Mouse (Mus musculus): ENCODE data around the gene Foxp1. TPM values are rescaled to one million over a fixed set of nuclear protein-coding genes. Genes with fewer than 3 reads are reported as not detected.

The Foxp1 gene
- polyA plus RNA-seq, 1 experiment: 129 TPM

DNA sequence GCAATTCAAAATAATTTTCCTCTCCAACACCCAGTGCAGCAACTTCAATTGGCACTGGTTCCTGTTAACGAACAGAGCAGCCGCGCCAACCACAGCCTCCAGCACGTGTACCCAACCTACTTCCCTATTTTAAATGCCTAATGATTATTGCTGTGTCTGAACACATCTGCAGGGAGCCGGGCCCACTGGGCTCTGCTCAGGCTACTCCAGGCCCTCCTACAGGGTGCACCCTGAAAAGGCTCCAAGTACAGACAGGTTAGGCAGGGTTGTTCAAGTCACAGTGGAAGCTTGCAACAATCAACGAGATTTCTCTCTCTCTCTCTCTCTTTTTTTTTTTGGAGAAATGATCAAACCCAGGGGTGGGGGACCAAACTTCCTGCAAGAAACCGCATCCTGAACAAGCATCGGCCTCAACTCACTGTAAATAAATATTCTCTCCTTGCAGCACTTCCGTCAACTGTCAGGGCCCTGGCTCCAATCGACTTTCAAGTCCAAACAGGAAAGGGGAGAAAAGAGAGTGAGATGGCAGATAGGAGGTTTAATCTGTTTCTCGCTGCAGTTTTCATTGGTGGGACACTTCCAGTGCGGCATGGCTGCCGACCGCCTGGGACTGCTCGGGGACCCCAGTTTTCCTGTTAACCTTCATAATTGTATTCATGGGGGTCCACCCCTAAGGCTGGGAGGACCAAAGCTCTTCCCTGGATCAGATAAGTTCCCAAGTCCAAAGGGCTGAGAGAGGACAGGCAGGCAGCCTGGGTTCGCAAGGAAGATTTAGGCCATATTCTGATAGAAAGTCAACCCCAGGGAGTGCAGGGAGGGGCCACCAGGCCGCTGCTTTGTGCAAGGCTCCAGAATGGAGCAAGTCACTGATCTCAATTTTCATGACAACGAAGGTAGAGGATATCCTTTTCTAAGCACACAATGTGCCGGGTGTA, 133.5 kb downstream of the Foxp1 start:
- WGBS: 7% methylated on average over 19 of the region's 19 CpGs

DNA sequence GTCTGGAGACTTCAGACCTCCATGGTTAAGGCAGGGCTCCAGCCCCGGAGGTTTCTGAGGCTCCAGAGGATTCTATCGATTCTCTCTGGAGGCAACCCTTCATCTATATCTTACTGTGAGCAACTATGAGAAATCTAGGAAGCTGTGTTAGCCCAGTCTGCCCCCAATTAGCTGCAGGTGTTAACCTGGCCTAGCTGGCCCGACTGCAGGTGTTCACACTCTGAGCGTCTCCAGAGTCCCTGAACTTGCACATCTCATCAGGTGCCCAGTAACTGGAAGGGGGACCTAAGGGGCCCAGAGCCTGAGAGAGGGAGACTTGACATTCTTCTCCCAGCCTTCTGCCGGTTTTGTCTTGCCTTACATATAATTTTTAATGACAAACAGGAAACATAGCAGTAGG, 134.5 kb downstream of the Foxp1 start:
- Histone ChIP-seq H3K27ac (ENCODE audit: control insufficient read depth, insufficient read depth, low read length) (peak overlapping the region; percentile 100), H3K36me3 (ENCODE audit: control insufficient read depth, insufficient read depth, low read length) (no peaks in the 10 kb centered on the region), H3K4me1 (replicated peaks; ENCODE audit: control insufficient read depth, insufficient read depth, low read length) (peaks cover 78% of the 10 kb centered on the region), H3K27me3 (ENCODE audit: control insufficient read depth, insufficient read depth, low read length) (no peaks in the 10 kb centered on the region), H3K4me3 (ENCODE audit: control insufficient read depth, insufficient read depth, low read length) (no peak overlapping the region)
- WGBS: 6% methylated on average over 5 of the region's 5 CpGs
- TF ChIP-seq POLR2A (IDR thresholded peaks at IDR 0.05; ENCODE audit: control insufficient read depth, extremely low read depth, insufficient read depth, low read length, poor library complexity) (no peak), CTCF (IDR thresholded peaks at IDR 0.05; ENCODE audit: borderline replicate concordance, control insufficient read depth, extremely low read depth, insufficient read depth, low read length, poor library complexity) (no peak)
- DNase-seq: peak; percentile 50

More for the DNA sequence above, 133.5 kb downstream of the Foxp1 start:
- Histone ChIP-seq H3K27ac (ENCODE audit: control insufficient read depth, insufficient read depth, low read length) (peak overlapping the region; percentile 100), H3K4me3 (ENCODE audit: control insufficient read depth, insufficient read depth, low read length) (peak overlapping the region; percentile 18; the same call in 1 of the 2 replicates), H3K27me3 (ENCODE audit: control insufficient read depth, insufficient read depth, low read length) (no peaks in the 10 kb centered on the region), H3K4me1 (replicated peaks; ENCODE audit: control insufficient read depth, insufficient read depth, low read length) (peaks cover 75% of the 10 kb centered on the region), H3K36me3 (ENCODE audit: control insufficient read depth, insufficient read depth, low read length) (no peaks in the 10 kb centered on the region)
- DNase-seq: peak; percentile 72
- TF ChIP-seq POLR2A (IDR thresholded peaks at IDR 0.05; ENCODE audit: control insufficient read depth, extremely low read depth, insufficient read depth, low read length, poor library complexity) (no peak), CTCF (IDR thresholded peaks at IDR 0.05; ENCODE audit: borderline replicate concordance, control insufficient read depth, extremely low read depth, insufficient read depth, low read length, poor library complexity) (no peak)

DNA sequence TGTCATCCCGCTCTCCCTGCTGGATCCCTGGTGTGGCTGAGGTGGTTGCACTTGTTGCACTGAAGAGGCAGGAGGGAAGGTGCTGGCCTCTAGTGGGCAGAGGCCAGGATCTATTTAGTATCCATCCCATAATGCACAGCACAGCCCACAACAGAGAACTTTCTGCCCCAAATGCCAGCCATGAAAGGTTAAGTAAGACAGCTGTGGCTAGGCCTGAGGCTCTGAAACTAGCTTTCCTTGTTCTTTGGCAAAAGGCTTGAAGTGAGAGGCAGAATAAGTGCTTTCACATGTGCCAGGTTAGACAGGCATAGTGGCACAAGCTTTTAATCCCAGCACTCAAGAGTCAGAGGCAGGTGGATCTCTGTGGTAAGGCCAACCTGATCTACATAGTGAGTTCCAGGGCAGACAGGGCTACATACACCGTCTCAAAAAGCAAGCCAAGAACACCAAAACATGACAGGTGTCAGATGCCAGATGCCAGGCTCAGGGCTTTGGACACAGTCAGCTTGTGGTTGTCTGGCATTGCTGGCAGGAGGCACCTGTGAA, 137.4 kb downstream of the Foxp1 start:
- DNase-seq: peak; percentile 67
- Histone ChIP-seq H3K27ac (ENCODE audit: control insufficient read depth, insufficient read depth, low read length) (peak overlapping the region; percentile 86), H3K36me3 (ENCODE audit: control insufficient read depth, insufficient read depth, low read length) (no peaks in the 10 kb centered on the region), H3K27me3 (ENCODE audit: control insufficient read depth, insufficient read depth, low read length) (no peaks in the 10 kb centered on the region), H3K4me3 (ENCODE audit: control insufficient read depth, insufficient read depth, low read length) (no peak overlapping the region), H3K4me1 (replicated peaks; ENCODE audit: control insufficient read depth, insufficient read depth, low read length) (peaks cover 76% of the 10 kb centered on the region)
- 34% methylated on average over 2 of the region's 2 CpGs for WGBS
- TF ChIP-seq POLR2A (IDR thresholded peaks at IDR 0.05; ENCODE audit: control insufficient read depth, extremely low read depth, insufficient read depth, low read length, poor library complexity): no peak
- TF ChIP-seq CTCF (IDR thresholded peaks at IDR 0.05; ENCODE audit: borderline replicate concordance, control insufficient read depth, extremely low read depth, insufficient read depth, low read length, poor library complexity): peak; percentile 48; the same call in 1 of the 2 replicates

- Histone ChIP-seq H3K27me3 (ENCODE audit: control insufficient read depth, insufficient read depth, low read length) (no peaks in the 10 kb centered on the region), H3K27ac (ENCODE audit: control insufficient read depth, insufficient read depth, low read length) (peak overlapping the region; percentile 15; the same call in 1 of the 2 replicates), H3K4me3 (ENCODE audit: control insufficient read depth, insufficient read depth, low read length) (no peak overlapping the region), H3K4me1 (replicated peaks; ENCODE audit: control insufficient read depth, insufficient read depth, low read length) (peaks cover 72% of the 10 kb centered on the region), H3K36me3 (ENCODE audit: control insufficient read depth, insufficient read depth, low read length) (no peaks in the 10 kb centered on the region)
- no peak for DNase-seq
- 74% methylated on average over 4 of the region's 4 CpGs for WGBS
- TF ChIP-seq POLR2A (IDR thresholded peaks at IDR 0.05; ENCODE audit: control insufficient read depth, extremely low read depth, insufficient read depth, low read length, poor library complexity) (no peak), CTCF (IDR thresholded peaks at IDR 0.05; ENCODE audit: borderline replicate concordance, control insufficient read depth, extremely low read depth, insufficient read depth, low read length, poor library complexity) (no peak)
Observed at GRCm38 (mm10) chr6:99383846-99384472, 138.6 kb downstream of the Foxp1 start.

DNA sequence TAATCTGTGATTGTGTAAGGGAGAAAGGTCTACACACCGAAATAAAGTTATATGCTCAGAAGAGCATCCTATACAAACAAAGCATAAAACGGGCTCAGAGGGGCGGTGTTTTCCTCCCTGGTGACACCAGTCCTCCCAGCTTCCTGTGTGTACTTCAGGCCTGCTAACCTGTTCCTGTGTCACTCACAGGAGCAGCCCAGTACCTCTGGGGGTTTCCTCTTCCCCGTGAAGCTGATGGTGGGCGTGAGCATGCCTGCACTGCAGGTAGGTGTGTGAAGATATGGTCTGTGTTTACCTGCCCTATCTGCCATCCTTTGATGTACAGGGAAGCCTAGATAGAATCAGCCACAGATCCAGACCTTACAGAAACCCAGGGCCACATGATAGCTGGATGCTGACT, 142.4 kb downstream of the Foxp1 start:
- no peaks in the 10 kb centered on the region for H3K36me3 ChIP-seq (ENCODE audit: control insufficient read depth, insufficient read depth, low read length)
- no peak for TF ChIP-seq CTCF (IDR thresholded peaks at IDR 0.05; ENCODE audit: borderline replicate concordance, control insufficient read depth, extremely low read depth, insufficient read depth, low read length, poor library complexity)
- no peak for TF ChIP-seq POLR2A (IDR thresholded peaks at IDR 0.05; ENCODE audit: control insufficient read depth, extremely low read depth, insufficient read depth, low read length, poor library complexity)
- peak; percentile 70 for DNase-seq
- no peaks in the 10 kb centered on the region for H3K27me3 ChIP-seq (ENCODE audit: control insufficient read depth, insufficient read depth, low read length)
- no peak overlapping the region for H3K4me3 ChIP-seq (ENCODE audit: control insufficient read depth, insufficient read depth, low read length)
- WGBS: 21% methylated on average over 5 of the region's 5 CpGs
- H3K27ac ChIP-seq (ENCODE audit: control insufficient read depth, insufficient read depth, low read length): peak overlapping the region; percentile 70
- peaks cover 73% of the 10 kb centered on the region for H3K4me1 ChIP-seq (replicated peaks; ENCODE audit: control insufficient read depth, insufficient read depth, low read length)

DNA sequence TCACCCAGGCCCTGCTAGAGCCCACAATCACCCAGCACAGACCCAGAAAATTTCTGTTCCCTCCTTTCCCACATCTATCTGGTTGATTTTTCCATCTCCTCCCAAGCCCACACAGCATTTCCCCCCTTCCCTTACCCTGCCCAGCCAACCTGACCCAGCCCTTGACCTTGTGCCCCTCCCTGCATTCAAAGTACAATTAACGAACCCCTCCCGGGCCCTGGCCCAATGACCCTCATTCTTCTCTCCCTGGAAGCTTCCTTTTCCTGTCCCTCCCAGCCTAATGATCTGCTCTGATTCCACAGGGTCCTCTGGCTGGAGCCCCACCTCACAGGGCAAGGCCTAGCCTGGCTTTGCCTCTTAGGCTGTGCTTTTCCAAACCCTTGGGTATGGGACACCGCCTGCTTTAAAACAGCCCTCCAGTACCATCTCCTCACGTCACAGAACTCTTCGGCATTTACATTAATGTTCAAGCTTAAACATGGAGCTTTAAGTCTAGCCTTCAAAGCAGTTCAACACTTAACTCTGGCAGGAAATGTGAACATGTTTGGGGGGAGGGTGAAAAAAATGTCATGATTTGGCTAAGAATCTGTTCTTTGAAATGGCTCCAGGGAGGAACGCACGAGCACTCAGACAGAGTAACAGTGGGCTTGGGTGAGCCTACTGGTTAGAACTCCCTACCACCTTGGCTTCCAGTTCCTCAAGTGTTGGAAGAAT, 143.4 kb downstream of the Foxp1 start:
- 58% methylated on average over 7 of the region's 7 CpGs for WGBS
- Histone ChIP-seq H3K36me3 (ENCODE audit: control insufficient read depth, insufficient read depth, low read length) (no peaks in the 10 kb centered on the region), H3K4me1 (replicated peaks; ENCODE audit: control insufficient read depth, insufficient read depth, low read length) (peaks cover 74% of the 10 kb centered on the region), H3K4me3 (ENCODE audit: control insufficient read depth, insufficient read depth, low read length) (no peak overlapping the region), H3K27ac (ENCODE audit: control insufficient read depth, insufficient read depth, low read length) (peak overlapping the region; percentile 84), H3K27me3 (ENCODE audit: control insufficient read depth, insufficient read depth, low read length) (no peaks in the 10 kb centered on the region)
- no peak for DNase-seq
- TF ChIP-seq CTCF (IDR thresholded peaks at IDR 0.05; ENCODE audit: borderline replicate concordance, control insufficient read depth, extremely low read depth, insufficient read depth, low read length, poor library complexity) (no peak), POLR2A (IDR thresholded peaks at IDR 0.05; ENCODE audit: control insufficient read depth, extremely low read depth, insufficient read depth, low read length, poor library complexity) (no peak)
